Mouse (Mus musculus) yolk sac, embryonic 10.5 days (tissue): ENCODE data around the gene D830030K20Rik.
A peak's percentile ranks its signal among the peaks of the same experiment; 100 is the strongest.
"Not testable (repeated sequence)": the region's sequence is repeated elsewhere in the genome, so short reads cannot be mapped to it uniquely, and the experiment has no call there.

Source experiments
- DNase-seq: peaks from one replicate; pipeline ENCODE4 v3.0.0-alpha.2; 2017; ENCODE audit warnings: low spot score

D830030K20Rik gene

DNA sequence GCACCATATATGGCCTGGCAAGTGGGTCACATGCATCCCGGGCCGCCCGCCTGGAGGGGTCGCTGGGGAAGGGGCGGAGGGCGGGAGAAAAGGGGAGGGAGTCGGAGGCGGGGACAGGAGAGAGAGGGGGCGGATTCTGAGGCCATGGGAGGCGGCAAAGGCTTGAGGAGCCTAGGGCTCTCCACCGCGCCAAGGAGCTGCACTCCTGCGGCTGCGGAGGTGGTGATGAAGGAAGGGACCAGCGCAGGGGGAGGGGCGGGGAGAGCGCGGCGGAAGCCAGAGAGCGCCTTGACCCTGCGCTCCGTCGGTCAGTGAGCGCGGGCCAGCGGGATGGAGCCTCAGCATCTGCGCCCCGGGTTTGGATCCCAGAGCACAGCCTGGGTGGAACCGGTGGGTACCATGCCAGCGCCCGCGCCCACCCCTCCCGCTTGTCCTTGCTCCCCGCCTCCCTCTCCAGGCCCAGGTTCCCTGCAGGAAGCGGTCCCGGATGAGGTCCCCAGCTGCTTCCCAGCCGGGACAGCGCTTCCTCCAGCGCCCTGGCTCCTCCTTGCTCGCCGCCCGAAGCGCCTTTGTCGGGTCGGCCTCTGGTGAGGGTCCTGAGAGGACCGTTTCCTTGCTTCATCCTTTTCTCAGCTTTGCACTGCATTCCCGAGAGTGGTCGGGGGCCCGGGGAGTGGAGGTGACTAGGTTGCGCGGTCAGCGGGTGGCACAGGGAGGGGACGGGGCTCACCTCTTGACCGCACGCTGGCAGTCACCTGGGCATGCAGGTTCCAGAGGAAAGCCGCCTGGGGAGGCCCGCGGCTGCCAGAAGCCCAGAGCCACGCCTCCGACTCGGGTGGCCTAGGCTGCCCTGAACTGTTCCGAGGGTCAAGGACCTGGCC lies at the start of gene D830030K20Rik:
Gene D830030K20Rik, plus strand, starts transcription at position 217 of the 881 bp plus-strand sequence.
- DNase-seq: peak; percentile 1

DNA sequence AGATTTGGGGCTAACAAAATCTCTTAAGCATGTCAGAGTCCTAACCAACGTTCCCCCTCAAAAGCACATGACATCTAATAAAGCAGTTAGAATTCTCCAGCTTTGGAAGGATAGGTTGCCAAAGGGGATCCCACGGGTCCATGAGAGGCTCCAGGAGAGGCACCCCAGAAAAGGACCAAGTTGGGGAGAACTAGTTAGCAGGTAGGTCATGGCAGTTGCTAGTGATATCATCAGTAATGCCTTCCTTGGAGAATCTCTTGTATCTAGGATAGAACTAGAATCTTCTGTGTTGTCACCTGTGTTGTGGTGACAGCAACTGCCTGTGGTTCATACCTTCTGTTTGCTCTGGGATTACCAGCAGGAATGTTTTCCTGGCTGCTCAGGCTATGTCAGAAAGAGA lies 20.3 kb upstream of the D830030K20Rik start, which contains the start of gene Gm5795:
Gene Gm5795, plus strand, starts transcription at position 301 of the 400 bp plus-strand sequence.
- DNase-seq: not testable (repeated sequence)

DNA sequence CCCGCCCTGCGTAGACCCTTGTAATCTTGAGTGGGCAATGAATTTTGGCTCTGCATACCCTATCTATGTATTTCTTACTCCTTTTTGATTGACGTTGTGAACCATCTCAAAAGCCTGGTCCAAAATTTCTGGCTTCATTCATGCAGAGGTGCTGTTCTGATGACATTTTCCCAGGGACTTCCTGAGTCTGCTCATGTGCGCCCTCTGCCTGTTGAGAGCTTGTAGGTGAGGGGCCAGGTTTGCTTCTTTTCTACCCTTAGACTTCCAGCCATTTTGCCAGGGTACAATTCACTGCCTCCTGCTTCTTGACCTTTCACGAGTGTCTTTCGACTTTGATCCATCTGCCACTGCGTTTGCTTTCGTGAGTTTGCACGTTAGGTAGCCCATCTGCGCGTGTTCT lies 1.1 kb downstream of the D830030K20Rik start:
- DNase-seq: peak; percentile 9

DNA sequence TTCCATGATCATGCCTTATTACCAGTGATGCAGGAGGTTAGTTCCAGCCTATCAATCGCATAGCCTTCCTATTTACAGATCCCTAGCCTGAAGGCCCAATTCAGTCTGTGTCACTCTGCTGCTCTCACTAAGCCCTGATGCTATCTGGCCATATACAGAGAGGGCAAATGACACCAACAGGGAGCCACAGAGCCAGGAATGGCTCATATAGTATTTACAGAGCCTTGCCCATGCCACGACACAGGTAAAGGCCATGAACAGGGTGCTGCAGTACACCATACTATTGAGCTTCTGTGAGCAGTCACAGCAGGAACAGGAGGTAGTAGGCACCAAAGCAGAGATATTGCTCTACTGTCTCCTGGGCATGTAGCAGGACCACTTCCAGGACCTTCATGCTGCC lies 54.2 kb downstream of the D830030K20Rik start:
- not testable (repeated sequence) for DNase-seq
